Mouse (Mus musculus) lung, postnatal 0 days (tissue): ENCODE results near the gene Zfp511. TPM values are rescaled to one million over a fixed set of nuclear protein-coding genes. Genes with fewer than 3 reads are reported as not detected.

Experiments
- ATAC-seq: fragments of 200-750 bp; cut with Nextera tagmentation; 2 replicates; pipeline ENCODE4 v1.8.0; 2017; ENCODE audit warnings: moderate library complexity
- DNase-seq: peaks from one replicate; pipeline ENCODE4 v3.0.0-alpha.2; 2016; ENCODE audit warnings: low spot score
- H3K27ac ChIP-seq: fragments of 300-500 bp; sonication (generic); 2 replicates; pipeline ENCODE4 v1.5.1; 2014; ENCODE audit warnings: antibody characterized with exemption, mild to moderate bottlenecking, low read length, mixed read lengths
- H3K27me3 ChIP-seq: fragments of 300-500 bp; sonication (generic); replicated peaks from 2 replicates; pipeline ENCODE4 v1.6.1; 2014; ENCODE audit warnings: low read length, mixed read lengths; ENCODE audit not compliant: insufficient read depth
- H3K36me3 ChIP-seq: fragments of 300-500 bp; sonication (generic); 2 replicates; pipeline ENCODE4 v1.6.1; 2014; ENCODE audit warnings: low read length, mixed read lengths; ENCODE audit not compliant: insufficient read depth
- H3K4me1 ChIP-seq: fragments of 300-500 bp; sonication (generic); 2 replicates; pipeline ENCODE4 v1.6.1; 2014; ENCODE audit warnings: antibody characterized with exemption, low read depth, low read length, mixed read lengths; ENCODE audit not compliant: insufficient read depth
- H3K4me2 ChIP-seq: fragments of 300-500 bp; sonication (generic); replicated peaks from 2 replicates; pipeline ENCODE4 v1.6.1; 2014; ENCODE audit warnings: low read depth, mild to moderate bottlenecking, low read length, moderate library complexity, mixed read lengths
- H3K4me3 ChIP-seq: fragments of 300-500 bp; sonication (generic); 2 replicates; pipeline ENCODE4 v1.5.1; 2014; ENCODE audit warnings: low read depth, low read length
- H3K9ac ChIP-seq: fragments of 300-500 bp; sonication (generic); replicated peaks from 2 replicates; pipeline ENCODE4 v1.6.1; 2014; ENCODE audit warnings: low read depth, mild to moderate bottlenecking
- H3K9me3 ChIP-seq: fragments of 300-500 bp; sonication (generic); 2 replicates; pipeline ENCODE4 v1.6.1; 2016; ENCODE audit warnings: low read length, mixed read lengths
- CTCF ChIP-seq: IDR thresholded peaks from 2 replicates; pipeline ENCODE4 v1.5.1; 2016; ENCODE audit warnings: antibody characterized with exemption, mild to moderate bottlenecking
- EP300 ChIP-seq: IDR thresholded peaks from 2 replicates; pipeline ENCODE4 v1.6.1; 2016; ENCODE audit warnings: antibody characterized with exemption, mild to moderate bottlenecking, control low read depth
- WGBS: fragments of 180-500 bp; shearing (Covaris S2); extraction: QIAGEN DNeasy Blood & Tissue Kit; methylation state at CpG from one replicate; pipeline ENCODE4 v1.1.7; 2014; 5-methylcytosine and 5-hydroxymethylcytosine counted together
- polyA plus RNA-seq: library from polyadenylated mRNA; unstranded; fragments of >200 nt; fragmentation: Nextera tagmentation; extraction: Ambion mirVana; gene quantifications from 2 replicates; pipeline ENCODE4 v1.2.1, GENCODE M21; 2015

The Zfp511 gene
- polyA plus RNA-seq, 1 experiment from 2014 or later = 23.0 TPM

DNA sequence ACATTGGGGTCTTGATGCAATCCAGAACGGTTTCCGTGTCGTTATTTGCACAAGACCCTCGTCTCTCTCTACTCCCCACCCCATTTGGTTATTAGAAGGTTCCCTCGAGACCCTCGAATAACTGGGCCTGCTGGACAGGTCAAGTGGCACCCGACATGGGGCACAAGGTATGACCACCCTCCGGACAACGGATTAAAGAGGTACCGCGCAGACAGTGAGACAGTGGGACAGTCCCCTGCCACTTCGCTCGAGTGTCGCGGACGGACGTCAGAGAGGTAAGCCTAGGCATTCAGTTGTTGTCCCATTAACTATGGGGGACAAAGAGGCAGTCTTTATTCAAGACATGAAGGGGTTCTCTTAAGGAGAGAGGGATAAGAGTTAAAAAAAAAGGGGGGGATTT, 24.9 kb upstream of the Zfp511 start:
- 0 out of 2 replicates have a peak, but pooled peaks cover 4% of the 10 kb centered on the region for H3K36me3 ChIP-seq
- H3K27me3 ChIP-seq = no peaks in the 10 kb centered on the region
- no peak overlapping the region for H3K4me2 ChIP-seq
- no peak overlapping the region for H3K27ac ChIP-seq
- no peak for TF ChIP-seq EP300
- no peak for TF ChIP-seq CTCF
- H3K4me3 ChIP-seq = no peak overlapping the region
- H3K9me3 ChIP-seq = no peaks in the 10 kb centered on the region
- ATAC-seq (no peak), DNase-seq (no peak)
- H3K4me1 ChIP-seq = no peaks in the 10 kb centered on the region
- no peak overlapping the region for H3K9ac ChIP-seq
- 96% methylated on average over 17 of the region's 17 CpGs for WGBS

DNA sequence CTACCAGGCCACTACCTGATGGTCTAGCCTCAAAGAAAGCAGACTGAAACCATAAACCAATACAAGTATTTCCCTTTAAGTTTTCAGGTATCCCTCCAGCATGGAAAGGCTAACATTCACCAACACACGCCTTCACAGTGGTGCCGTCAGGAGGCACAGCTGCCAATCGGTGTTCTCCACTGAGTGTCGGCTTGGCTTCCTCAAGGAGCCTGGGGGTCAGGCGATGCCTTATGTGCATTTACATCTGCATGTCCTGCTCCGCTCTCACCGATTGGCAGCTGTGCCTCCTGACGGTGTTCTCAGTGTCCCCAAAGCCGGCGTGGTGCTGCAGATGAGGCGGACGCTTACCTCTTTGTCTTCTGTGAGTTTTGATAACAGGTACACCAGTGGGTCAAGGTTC, 4.4 kb upstream of the Zfp511 start:
- Histone ChIP-seq H3K9me3 (no peaks in the 10 kb centered on the region), H3K27me3 (no peaks in the 10 kb centered on the region), H3K4me1 (peaks cover 5% of the 10 kb centered on the region; the same call in 1 of the 2 replicates), H3K4me3 (no peak overlapping the region), H3K9ac (no peak overlapping the region), H3K4me2 (no peak overlapping the region), H3K27ac (no peak overlapping the region), H3K36me3 (peaks cover 35% of the 10 kb centered on the region)
- TF ChIP-seq CTCF (no peak), EP300 (no peak)
- ATAC-seq (no peak), DNase-seq (no peak)
- 96% methylated on average over 12 of the region's 12 CpGs for WGBS

DNA sequence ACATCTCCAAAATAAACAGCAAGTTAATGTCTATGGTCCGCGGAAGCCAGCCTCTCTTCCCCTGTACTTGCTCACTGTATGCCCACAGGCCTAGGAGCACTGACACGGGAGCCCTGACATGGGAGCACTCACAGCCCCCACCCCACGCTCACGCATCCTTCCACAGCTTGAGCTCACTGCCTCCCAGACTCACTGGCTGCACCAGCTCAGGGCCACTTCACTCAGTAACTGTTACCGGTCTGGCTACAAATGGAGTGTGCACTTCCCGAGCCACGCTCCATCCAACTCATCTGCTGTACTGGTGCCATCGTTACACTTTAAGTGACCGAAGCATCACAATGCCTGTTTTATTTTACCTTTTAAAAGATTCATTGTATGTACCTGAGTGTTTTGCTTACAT, 3.8 kb upstream of the Zfp511 start:
- Histone ChIP-seq H3K4me2 (no peak overlapping the region), H3K36me3 (peaks cover 35% of the 10 kb centered on the region), H3K9ac (no peak overlapping the region), H3K4me1 (peaks cover 11% of the 10 kb centered on the region; the same call in 1 of the 2 replicates), H3K27me3 (no peaks in the 10 kb centered on the region), H3K4me3 (no peak overlapping the region), H3K9me3 (no peaks in the 10 kb centered on the region), H3K27ac (no peak overlapping the region)
- TF ChIP-seq EP300 = no peak
- TF ChIP-seq CTCF = no peak
- DNase-seq (no peak), ATAC-seq (no peak)
- WGBS = 92% methylated on average over 10 of the region's 10 CpGs

DNA sequence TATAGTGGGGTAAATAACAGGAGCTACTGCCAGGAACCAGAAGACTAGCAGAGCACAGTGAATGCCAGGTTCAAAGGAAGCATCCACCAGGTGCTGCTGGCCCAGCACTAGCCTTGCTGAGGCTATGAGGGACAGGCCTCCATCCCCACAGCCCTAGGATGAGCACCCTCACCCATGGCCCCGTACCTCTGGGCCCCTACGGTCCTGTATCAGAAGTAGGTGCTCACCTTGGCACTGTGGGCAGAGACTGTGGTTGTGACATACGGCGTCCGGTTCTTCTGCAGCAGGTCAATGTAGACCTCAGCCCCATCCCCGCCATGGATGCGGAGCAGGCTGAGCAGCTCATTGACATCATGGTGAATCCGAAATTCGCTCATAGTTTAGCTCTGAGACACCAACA, 2.8 kb upstream of the Zfp511 start:
- 94% methylated on average over 9 of the region's 9 CpGs for WGBS
- H3K4me3 ChIP-seq = no peak overlapping the region
- H3K36me3 ChIP-seq = peaks cover 31% of the 10 kb centered on the region
- no peak for DNase-seq
- H3K27ac ChIP-seq = no peak overlapping the region
- TF ChIP-seq EP300 (no peak), CTCF (no peak)
- H3K27me3 ChIP-seq = no peaks in the 10 kb centered on the region
- ATAC-seq = no peak
- H3K9ac ChIP-seq = no peak overlapping the region
- no peak overlapping the region for H3K4me2 ChIP-seq
- H3K9me3 ChIP-seq = no peaks in the 10 kb centered on the region
- H3K4me1 ChIP-seq = peaks cover 11% of the 10 kb centered on the region; the same call in 1 of the 2 replicates

DNA sequence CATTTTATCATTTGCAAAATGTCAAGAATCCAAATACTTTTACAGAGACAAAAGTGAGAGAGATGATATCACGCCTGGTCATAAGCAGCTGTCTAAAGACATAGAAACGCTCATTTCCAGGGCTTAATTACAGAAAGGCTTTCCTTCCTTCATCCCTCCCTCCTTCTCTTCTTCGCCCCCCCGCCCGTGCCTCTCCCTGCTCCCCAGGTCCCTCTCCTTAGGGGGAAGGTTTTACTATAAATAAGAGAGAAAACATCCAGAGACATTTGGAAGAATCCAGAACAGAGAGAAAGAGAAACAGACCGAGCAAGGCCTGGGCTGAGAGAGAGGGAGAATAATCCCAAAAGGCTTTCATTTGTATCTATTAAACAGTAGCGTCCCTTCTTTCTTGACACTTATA, 735 bp upstream of the Zfp511 start:
- no peaks in the 10 kb centered on the region for H3K27me3 ChIP-seq

DNA sequence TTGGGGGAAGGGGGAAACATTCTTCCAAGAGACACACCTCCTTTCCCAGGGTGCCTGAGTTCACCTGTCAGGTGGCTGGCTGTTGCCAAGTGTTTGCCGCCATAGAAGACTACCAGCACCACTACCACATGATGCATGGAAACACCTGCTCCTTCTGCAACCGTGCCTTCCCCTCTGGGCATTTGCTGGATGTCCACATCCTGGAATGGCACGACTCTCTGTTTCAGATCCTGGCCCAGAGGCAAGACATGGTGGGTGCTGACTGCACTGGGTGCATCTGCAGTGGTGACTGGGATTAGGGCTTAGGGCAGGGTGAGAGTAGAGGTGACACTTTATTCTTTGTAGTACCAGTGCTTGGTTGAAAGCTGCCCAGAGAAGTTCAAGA, 972 bp downstream of the Zfp511 start:
- peak overlapping the region; percentile 57 for H3K4me3 ChIP-seq
- ATAC-seq (no peak), DNase-seq (no peak)
- H3K4me2 ChIP-seq = peak overlapping the region; percentile 83
- TF ChIP-seq CTCF = no peak
- no peak for TF ChIP-seq EP300
- no peak overlapping the region for H3K27ac ChIP-seq
- no peaks in the 10 kb centered on the region for H3K27me3 ChIP-seq
- WGBS = 46% methylated on average over 3 of the region's 3 CpGs
- peaks cover 11% of the 10 kb centered on the region; the same call in 1 of the 2 replicates for H3K4me1 ChIP-seq
- no peaks in the 10 kb centered on the region; the same call in none of the 2 replicates for H3K36me3 ChIP-seq
- H3K9me3 ChIP-seq = no peaks in the 10 kb centered on the region
- H3K9ac ChIP-seq = 0 out of 2 replicates have a peak overlapping the region, but pooled peaks have one; percentile 16

More for the DNA sequence above, 735 bp upstream of the Zfp511 start:
- Histone ChIP-seq H3K4me2 (peak overlapping the region; percentile 83), H3K36me3 (peaks cover 12% of the 10 kb centered on the region), H3K4me3 (peak overlapping the region; percentile 57), H3K27ac (0 out of 2 replicates have a peak overlapping the region, but pooled peaks have one; percentile 85), H3K4me1 (peaks cover 11% of the 10 kb centered on the region; the same call in 1 of the 2 replicates), H3K9ac (peak overlapping the region; percentile 61), H3K9me3 (no peaks in the 10 kb centered on the region)
- ATAC-seq (no peak), DNase-seq (no peak)
- 12% methylated on average over 7 of the region's 7 CpGs for WGBS
- TF ChIP-seq EP300 (no peak), CTCF (no peak)

DNA sequence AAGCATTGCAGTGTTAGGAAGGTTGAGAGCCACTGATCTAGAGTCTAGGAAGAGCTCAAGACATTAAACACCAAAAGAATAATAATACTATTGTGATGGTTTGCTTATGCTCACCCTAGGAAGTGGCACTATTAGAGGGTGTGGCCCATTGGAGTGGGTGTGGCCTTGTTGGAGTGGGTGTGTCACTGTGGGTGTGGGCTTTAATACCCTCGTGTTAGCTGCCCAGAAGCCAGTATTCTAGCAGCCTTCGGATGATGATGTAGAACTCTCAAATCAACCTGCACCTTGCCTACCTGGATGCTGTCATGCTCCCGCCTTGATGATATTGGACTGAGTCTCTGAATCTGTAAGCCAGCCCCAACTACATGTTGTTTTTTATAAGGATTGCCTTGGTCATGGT, 6.5 kb downstream of the Zfp511 start:
- TF ChIP-seq EP300 = no peak
- TF ChIP-seq CTCF = no peak
- Histone ChIP-seq H3K9ac (no peak overlapping the region), H3K36me3 (no peaks in the 10 kb centered on the region; the same call in 1 of the 2 replicates), H3K27ac (no peak overlapping the region), H3K9me3 (no peaks in the 10 kb centered on the region), H3K27me3 (peaks cover 20% of the 10 kb centered on the region), H3K4me2 (no peak overlapping the region), H3K4me3 (no peak overlapping the region), H3K4me1 (no peaks in the 10 kb centered on the region)
- 51% methylated on average over 3 of the region's 3 CpGs for WGBS
- no peak for ATAC-seq
- DNase-seq = no peak
